Mouse (Mus musculus) lung, postnatal 0 days (tissue): ENCODE measurements at regions not wholly inside any gene's neighbourhood (a gene's known extent, or its start where the extent isn't known, plus 50 kb on each side); places are given as distances from the start of the nearest gene placed in this dataset.

Experiments used
- ATAC-seq: fragments of 200-750 bp; cut with Nextera tagmentation; 2 replicates; pipeline ENCODE4 v1.8.0; 2017; ENCODE audit warnings: moderate library complexity
- DNase-seq: peaks from one replicate; pipeline ENCODE4 v3.0.0-alpha.2; 2016; ENCODE audit warnings: low spot score
- H3K27ac ChIP-seq: fragments of 300-500 bp; sonication (generic); 2 replicates; pipeline ENCODE4 v1.5.1; 2014; ENCODE audit warnings: antibody characterized with exemption, mild to moderate bottlenecking, low read length, mixed read lengths
- H3K27me3 ChIP-seq: fragments of 300-500 bp; sonication (generic); replicated peaks from 2 replicates; pipeline ENCODE4 v1.6.1; 2014; ENCODE audit warnings: low read length, mixed read lengths; ENCODE audit not compliant: insufficient read depth
- H3K36me3 ChIP-seq: fragments of 300-500 bp; sonication (generic); 2 replicates; pipeline ENCODE4 v1.6.1; 2014; ENCODE audit warnings: low read length, mixed read lengths; ENCODE audit not compliant: insufficient read depth
- H3K4me1 ChIP-seq: fragments of 300-500 bp; sonication (generic); 2 replicates; pipeline ENCODE4 v1.6.1; 2014; ENCODE audit warnings: antibody characterized with exemption, low read depth, low read length, mixed read lengths; ENCODE audit not compliant: insufficient read depth
- H3K4me2 ChIP-seq: fragments of 300-500 bp; sonication (generic); replicated peaks from 2 replicates; pipeline ENCODE4 v1.6.1; 2014; ENCODE audit warnings: low read depth, mild to moderate bottlenecking, low read length, moderate library complexity, mixed read lengths
- H3K4me3 ChIP-seq: fragments of 300-500 bp; sonication (generic); 2 replicates; pipeline ENCODE4 v1.5.1; 2014; ENCODE audit warnings: low read depth, low read length
- H3K9ac ChIP-seq: fragments of 300-500 bp; sonication (generic); replicated peaks from 2 replicates; pipeline ENCODE4 v1.6.1; 2014; ENCODE audit warnings: low read depth, mild to moderate bottlenecking
- H3K9me3 ChIP-seq: fragments of 300-500 bp; sonication (generic); 2 replicates; pipeline ENCODE4 v1.6.1; 2016; ENCODE audit warnings: low read length, mixed read lengths
- CTCF ChIP-seq: IDR thresholded peaks from 2 replicates; pipeline ENCODE4 v1.5.1; 2016; ENCODE audit warnings: antibody characterized with exemption, mild to moderate bottlenecking
- EP300 ChIP-seq: IDR thresholded peaks from 2 replicates; pipeline ENCODE4 v1.6.1; 2016; ENCODE audit warnings: antibody characterized with exemption, mild to moderate bottlenecking, control low read depth
- WGBS: fragments of 180-500 bp; shearing (Covaris S2); extraction: QIAGEN DNeasy Blood & Tissue Kit; methylation state at CpG from one replicate; pipeline ENCODE4 v1.1.7; 2014; 5-methylcytosine and 5-hydroxymethylcytosine counted together

- Histone ChIP-seq H3K9ac (no peak overlapping the region), H3K4me1 (no peaks in the 10 kb centered on the region), H3K27ac (no peak overlapping the region), H3K9me3 (no peaks in the 10 kb centered on the region), H3K4me3 (no peak overlapping the region), H3K4me2 (no peak overlapping the region), H3K36me3 (no peaks in the 10 kb centered on the region), H3K27me3 (no peaks in the 10 kb centered on the region)
- TF ChIP-seq EP300 (no peak), CTCF (no peak)
- no peak for DNase-seq
- no peak for ATAC-seq
- WGBS = 86% methylated on average over 12 of the region's 12 CpGs
Observed at GRCm38 (mm10) chr6:93353353-93354125, 410.2 kb upstream of the Adamts9 start.

DNA sequence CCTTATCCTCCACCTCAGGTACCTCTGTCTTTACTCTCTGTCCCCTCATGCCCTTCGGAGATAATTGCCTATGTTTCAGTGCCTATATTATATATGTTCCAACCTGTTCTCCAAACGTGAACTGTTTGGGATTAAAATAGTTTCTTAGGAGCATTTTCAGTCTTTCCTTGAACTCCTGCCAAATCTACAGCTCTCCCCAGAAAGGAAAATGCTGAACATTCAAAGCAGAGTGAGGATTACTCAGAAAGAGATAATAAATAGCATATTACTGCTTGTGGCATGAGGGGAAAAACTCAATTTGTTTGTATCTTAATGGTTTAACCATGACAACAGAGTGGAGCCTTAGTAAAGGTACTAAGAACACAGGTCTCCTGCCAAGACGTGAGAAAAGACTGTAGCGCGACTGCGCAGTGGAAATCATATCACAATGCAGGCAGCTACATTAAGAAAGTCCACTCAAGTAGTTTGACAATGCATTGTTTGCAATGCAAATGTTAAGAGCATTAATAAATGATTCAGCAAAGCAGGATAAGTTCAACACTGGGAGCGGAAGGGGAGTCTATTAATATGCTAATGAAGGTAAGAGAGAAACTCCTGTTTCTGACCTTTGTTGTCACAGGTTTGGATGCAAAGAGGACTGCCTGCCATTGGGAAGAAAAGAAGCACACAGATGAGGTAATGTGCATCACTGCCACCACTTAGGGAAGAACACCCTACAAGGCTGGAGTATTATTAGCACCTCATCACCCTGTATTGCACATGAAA is 406.8 kb upstream of the Adamts9 start:
- no peak for ATAC-seq
- no peak for DNase-seq
- Histone ChIP-seq H3K4me2 (no peak overlapping the region), H3K27ac (no peak overlapping the region), H3K4me3 (no peak overlapping the region), H3K9ac (no peak overlapping the region), H3K36me3 (no peaks in the 10 kb centered on the region), H3K9me3 (no peaks in the 10 kb centered on the region), H3K4me1 (no peaks in the 10 kb centered on the region), H3K27me3 (no peaks in the 10 kb centered on the region)
- 75% methylated on average over 7 of the region's 7 CpGs for WGBS
- TF ChIP-seq EP300 = no peak
- no peak for TF ChIP-seq CTCF

DNA sequence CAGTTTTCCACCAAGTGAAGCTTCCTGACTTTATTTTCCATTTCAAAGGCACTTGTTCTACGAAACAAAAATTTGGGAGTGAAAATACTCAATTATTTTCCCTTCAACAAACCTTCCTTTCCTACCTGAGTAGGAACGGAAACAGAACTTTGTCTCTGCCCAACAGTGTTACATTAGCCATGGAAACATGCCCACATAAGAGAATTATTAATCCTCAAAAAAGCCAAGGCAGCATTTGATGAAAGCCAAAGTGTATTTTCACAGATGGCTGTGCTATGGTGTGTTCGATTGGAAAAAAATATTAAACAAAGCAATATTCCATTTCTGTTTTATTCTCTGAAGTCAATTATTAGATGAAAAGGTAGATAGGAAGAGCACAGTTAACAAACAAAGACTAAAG is 404.8 kb upstream of the Adamts9 start:
- Histone ChIP-seq H3K9ac (no peak overlapping the region), H3K4me2 (no peak overlapping the region), H3K27me3 (no peaks in the 10 kb centered on the region), H3K36me3 (no peaks in the 10 kb centered on the region), H3K9me3 (no peaks in the 10 kb centered on the region), H3K4me3 (no peak overlapping the region), H3K27ac (no peak overlapping the region), H3K4me1 (no peaks in the 10 kb centered on the region)
- no peak for DNase-seq
- no peak for ATAC-seq
- 83% methylated on average over 3 of the region's 3 CpGs for WGBS
- TF ChIP-seq EP300 (no peak), CTCF (no peak)

DNA sequence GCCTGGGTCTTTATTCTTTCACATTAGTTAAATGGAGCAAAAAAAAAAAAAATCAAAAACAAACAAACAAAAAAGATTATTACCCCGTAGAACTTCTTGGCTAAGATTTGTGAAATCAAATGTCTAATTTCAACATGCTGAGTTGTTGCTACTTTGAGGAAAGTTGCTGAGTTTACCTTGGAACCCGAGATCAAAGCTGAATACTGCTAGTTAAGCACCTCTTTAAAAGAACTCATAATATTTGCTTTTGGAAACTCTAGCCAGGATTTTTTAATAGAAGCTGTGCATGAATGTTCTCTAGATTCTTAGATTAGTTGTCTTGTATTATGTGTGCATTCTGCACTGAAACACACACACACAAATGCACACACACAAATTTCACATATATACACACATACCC is 385.4 kb upstream of the Adamts9 start:
- Histone ChIP-seq H3K9me3 (no peaks in the 10 kb centered on the region), H3K27ac (no peak overlapping the region), H3K4me3 (no peak overlapping the region), H3K36me3 (no peaks in the 10 kb centered on the region), H3K4me1 (no peaks in the 10 kb centered on the region), H3K27me3 (no peaks in the 10 kb centered on the region), H3K9ac (no peak overlapping the region), H3K4me2 (no peak overlapping the region)
- DNase-seq (peak; percentile 82), ATAC-seq (peak; percentile 33)
- TF ChIP-seq CTCF (no peak), EP300 (peak; percentile 59)
- 33% methylated on average over 2 of the region's 2 CpGs for WGBS

- Histone ChIP-seq H3K9ac (no peak overlapping the region), H3K9me3 (no peaks in the 10 kb centered on the region), H3K4me1 (no peaks in the 10 kb centered on the region), H3K4me2 (no peak overlapping the region), H3K36me3 (no peaks in the 10 kb centered on the region), H3K27me3 (no peaks in the 10 kb centered on the region), H3K27ac (peak overlapping the region; percentile 64), H3K4me3 (no peak overlapping the region)
- WGBS = 57% methylated on average over 1 of the region's 1 CpGs
- ATAC-seq (no peak), DNase-seq (peak; percentile 6)
- TF ChIP-seq CTCF = no peak
- TF ChIP-seq EP300 = no peak
Observed at GRCm38 (mm10) chr6:93327930-93328329, 384.6 kb upstream of the Adamts9 start.

DNA sequence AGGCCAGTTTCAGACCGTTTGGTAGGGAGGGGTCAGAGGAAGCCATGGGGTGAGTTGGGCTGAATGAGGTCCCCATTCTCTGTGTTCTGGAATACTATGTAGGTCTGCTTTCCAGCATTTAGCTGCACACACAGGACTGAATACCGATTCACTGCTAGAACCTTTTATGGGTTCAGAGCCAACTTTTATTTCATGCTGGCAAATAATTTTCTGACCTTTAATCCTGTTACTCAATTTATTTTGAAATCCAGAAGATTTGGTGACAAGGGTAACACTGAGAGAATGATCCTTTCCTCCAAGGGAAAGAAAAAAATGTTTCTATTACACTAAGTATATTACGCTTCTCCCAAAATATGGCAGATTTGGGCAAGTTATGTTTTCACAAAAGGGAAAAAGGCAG is 380.6 kb upstream of the Adamts9 start:
- no peaks in the 10 kb centered on the region for H3K9me3 ChIP-seq
- no peak for DNase-seq
- H3K27ac ChIP-seq = no peak overlapping the region
- H3K27me3 ChIP-seq = no peaks in the 10 kb centered on the region
- H3K4me2 ChIP-seq = no peak overlapping the region
- TF ChIP-seq CTCF (no peak), EP300 (no peak)
- ATAC-seq = no peak
- no peaks in the 10 kb centered on the region for H3K4me1 ChIP-seq
- H3K4me3 ChIP-seq = no peak overlapping the region
- no peaks in the 10 kb centered on the region for H3K36me3 ChIP-seq
- WGBS = 53% methylated on average over 3 of the region's 3 CpGs
- no peak overlapping the region for H3K9ac ChIP-seq
